Mouse (Mus musculus): Measurements from ENCODE around the gene Unc13c.

DNA sequence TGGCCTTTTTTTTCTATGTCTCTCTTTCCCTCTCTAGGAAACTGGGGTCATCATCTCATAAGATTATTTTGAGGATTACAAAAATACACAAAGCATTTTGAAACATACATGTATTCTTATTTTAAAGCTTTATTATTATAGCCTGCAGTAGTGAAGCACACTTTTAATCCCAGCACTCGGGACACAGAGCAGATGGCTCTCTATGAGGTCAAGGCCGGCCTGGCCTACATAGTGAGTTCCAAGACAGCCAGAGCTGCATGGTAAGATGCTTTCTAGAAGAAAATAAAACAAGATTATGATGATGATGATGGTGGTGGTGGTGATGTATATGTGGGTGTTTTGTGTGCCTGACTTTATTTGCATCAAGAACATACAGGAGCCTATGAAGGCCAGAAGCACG is 109.3 kb downstream of the Unc13c start:
- TF ChIP-seq CTCF (IDR thresholded peaks at IDR 0.05) (no peak), EP300 (IDR thresholded peaks at IDR 0.05) (no peak)

Measured in lung, postnatal 0 days (tissue).